Mouse (Mus musculus): ENCODE measurements around the gene Fads6. TPM values are rescaled to one million over a fixed set of nuclear protein-coding genes. Genes with fewer than 3 reads are reported as not detected.

Gene Fads6
- total RNA-seq (2021): 1 to 10 TPM; 2.9 to 3.6 TPM
- long read RNA-seq, experiment 1: 0 reads
- long read RNA-seq, experiment 2: 0 reads

DNA sequence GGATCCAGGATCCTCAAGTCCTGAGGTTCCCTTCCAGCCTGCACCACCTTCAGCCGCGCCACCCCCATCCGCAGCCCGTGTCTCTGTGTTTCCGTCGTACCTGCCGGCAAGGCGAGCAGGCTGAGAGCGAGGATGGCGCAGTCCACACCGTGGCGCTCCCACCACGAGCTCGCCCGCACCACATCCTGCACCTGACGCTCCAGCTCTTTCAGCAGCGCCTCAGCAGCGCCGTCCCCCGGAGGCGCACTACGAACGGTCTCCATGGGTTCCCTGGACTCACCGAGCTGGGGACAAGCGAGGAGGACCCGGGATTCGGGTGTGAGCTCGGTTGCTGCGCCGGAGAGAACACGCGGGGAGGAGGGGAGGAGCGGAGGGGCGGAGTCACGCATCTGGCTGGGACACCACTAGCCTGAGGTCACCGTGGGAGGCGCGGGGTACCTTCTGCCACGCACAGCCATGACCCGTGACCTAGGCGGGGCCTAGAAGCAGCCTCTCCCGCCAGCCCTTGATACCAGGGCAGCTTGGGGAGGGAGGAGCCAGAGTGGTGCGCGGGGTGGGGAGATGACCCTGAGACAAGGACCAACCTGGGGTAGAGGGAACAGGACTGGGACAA is at the start of gene Fads6:
Gene Fads6 (minus strand): TSS at position 450 of the 613 bp plus-strand sequence.
- peak; percentile 53 for DNase-seq

DNA sequence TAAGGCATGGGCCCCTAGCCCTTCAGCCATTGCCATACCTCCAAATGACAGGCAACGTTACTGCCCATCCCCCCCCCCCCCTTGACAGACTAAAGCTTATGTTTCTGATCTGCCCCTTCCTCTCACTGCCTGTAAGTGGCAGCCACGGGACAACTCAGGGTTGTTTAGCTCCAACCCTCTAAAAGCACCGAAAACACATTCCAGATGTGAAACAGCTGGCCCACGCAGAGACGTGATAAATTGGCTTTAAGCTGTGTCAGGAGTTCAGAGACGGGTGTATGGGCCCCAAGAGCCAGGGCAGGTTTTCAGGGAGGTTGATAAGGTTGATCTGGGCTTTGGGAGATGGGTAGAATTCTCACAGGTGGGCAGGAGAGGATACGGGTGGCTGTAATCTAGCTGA is 48.1 kb upstream of the Fads6 start:
- no peak for DNase-seq

DNA sequence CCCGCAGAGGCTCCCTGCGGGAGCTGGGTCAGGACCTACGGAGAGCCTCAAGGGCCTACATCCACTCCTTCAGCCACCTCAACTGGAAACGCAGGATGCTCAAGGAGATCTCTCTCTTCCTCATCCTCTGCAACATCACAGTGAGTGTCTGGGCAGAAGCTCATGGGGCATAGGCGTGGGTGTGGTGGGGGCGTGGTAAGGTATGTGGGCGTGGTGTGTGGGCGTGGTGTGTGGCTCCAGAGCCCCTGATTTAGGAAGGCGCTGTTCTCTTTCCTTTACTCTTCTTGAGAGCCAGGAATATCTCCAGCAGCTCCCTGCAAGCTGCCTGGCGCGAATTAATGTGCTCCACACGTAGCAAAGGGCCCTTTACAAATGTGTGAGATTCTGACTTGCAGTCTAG is 47.5 kb upstream of the Fads6 start:
- DNase-seq: no peak

DNA sequence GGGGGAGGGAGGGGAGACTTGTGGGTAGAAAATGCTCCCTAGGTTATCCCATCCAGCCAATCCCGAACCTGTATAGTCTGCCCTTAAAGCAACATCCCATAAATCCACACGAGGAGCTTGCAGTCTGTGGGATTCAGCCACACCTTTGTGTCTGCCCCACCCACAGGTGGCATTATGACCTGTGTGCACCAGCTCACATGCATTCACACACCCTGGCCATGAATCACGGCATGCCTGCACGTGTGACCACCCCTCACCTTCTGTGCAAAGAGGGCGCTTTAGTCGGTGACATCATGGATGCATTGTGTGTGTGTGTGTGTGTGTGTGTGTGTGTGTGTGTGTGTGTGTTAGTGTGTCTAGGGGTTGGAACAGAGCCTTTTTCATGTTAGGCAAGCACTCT is 44.4 kb upstream of the Fads6 start:
- DNase-seq: no peak

DNA sequence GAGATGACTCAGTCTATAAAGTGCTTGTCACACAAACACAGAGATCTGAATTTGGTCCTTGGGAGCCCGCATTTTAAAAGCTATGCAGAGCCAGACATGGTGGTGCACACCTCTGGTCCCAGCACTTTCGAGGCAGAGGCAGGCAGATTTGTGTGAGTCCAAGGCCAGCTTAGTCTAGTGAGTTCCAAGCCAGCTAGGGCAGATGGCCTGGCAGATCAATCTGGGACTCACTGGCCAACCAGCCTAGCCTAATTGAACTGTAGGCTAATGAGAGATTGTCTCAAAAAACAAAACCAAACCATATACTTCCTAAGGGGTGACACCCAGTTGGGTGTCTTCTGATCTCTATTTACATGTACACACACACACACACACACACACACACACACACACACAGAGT is 43.8 kb upstream of the Fads6 start:
- no peak for DNase-seq

DNA sequence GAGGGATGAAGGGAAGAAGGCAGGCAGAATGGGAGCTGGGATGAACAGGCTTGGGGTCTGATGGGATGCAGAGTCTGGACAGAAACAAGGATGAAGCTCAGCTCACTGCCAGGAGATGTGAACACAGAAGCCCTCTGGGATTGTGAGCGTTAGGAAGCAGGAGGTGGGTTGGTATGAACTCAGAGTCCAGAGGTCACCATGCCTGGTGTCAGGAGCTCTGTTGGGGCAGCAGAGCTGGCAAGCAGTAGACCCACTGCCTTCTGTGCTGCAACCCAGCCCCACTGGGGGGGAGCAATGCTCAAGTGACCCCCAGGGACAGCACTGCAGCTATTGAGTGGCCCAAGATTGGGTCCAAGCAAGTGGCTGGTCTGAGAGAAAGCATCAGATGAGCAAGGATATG is 40.4 kb upstream of the Fads6 start:
- no peak for DNase-seq

DNA sequence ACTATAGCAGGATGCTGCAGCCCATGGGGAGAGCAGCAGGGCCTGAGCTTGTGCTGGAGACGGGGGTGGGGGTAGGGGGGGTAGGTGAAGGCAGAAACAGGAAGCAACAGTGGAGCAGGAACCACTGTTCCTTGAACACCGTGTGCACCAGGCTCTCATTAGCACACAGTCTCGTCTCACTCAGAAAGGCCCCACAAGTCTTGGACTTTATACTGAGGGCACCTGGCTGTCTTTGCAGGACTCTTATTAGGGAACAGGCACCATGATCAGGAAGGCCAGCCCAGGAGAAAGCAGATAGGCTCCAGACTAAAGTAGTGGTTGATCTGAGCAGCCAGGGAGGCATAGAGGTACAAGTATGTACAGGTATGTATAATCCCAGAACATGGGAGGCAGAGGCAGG is 39.9 kb upstream of the Fads6 start:
- DNase-seq: no peak

DNA sequence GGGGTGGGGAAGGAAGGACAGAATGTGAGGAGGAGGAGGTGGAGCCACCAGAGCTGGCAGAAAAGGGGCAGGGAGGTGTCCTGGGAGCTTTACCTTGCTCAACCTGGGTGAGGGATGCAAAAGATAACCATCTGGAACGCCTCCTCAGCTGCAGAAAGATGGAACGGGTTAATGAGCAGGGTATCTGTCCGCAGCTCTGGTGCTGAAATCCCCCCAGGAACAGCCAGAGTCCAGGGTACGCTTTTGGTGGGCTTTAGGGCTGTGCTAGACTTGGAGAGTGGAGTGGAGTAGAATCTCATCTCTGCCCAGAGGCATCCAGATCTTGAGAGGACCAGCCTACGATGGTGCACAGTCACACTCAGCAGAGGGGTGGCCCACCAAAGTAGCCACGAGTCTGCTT is 38.7 kb upstream of the Fads6 start:
- DNase-seq: no peak

DNA sequence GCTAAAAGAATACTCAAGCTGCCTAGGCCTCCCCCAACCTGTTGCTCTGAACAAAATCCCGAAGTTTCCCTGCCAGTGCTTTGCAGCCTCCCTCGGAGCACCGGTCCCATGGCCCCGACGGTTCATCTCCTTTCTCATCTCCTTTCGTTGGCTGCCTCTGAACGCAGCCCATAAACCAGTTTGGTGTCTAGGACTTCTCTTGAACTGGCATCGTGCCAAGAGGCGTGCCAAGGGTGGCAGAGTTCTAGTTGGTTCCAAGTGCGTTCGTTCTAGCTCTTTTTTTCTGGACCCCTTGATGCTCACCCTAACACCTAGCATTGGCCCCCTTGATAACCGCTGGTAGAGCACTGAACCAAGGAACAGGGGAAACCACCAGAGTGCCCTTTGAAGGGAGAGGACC is 37.8 kb upstream of the Fads6 start:
- DNase-seq: no peak

DNA sequence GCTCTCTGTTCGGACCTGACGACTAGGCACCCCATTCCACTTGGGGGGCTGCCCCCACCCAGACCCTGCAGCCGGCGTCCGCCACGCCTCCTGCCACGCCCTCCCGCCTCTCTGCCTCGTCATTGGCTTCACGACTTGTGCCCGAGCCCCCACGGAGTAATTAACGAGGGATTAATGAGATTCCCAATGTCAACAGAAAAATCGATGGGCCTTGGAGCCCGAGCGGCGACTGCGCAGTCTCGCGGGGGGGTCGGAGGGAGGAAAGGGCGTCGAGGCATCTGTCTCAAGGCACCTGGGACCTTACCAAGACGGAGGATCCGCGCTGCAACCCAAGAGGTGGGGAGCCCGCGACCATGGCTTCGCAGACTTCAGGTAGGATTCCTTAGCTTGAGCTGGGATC is 37.1 kb upstream of the Fads6 start, which contains the start of gene Otop3:
Gene Otop3 (plus strand): TSS at position 201 of the 400 bp plus-strand sequence.
- DNase-seq: no peak

DNA sequence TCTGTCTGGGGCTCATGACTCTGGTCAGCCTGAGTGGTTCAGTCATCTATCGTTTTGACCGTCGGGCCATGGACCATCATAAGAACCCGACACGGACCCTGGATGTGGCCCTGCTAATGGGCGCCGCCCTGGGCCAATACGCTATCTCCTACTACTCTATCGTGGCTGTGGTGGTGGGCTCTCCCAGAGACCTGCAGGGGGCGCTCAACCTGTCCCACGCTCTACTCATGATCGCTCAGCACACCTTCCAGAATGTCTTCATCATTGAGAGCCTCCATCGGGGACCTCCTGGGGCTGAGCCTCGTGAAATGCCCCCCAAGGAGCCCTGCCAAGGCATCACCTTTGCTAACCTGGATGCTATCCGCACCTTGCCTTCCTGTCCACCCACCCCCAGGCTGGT is 31.9 kb upstream of the Fads6 start:
- no peak for DNase-seq

DNA sequence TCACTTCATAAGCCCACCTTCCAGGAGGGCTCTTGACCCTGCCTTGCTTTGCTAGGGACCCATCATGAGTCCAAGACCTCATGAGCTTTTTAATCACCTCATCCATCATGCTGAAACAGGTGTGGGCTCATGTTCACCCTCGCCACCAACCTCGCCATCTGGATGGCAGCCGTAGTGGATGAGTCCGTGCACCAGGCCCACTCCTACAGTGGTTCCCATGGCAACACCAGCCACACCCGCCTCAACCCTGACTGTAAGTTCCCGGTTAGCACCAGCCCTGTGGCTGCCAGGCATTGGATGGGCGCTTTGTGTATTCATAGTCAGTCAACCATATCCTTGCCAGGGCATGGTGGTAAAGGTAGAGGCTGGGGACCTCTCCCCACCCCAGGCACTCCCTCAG is 29.3 kb upstream of the Fads6 start:
- no peak for DNase-seq

DNA sequence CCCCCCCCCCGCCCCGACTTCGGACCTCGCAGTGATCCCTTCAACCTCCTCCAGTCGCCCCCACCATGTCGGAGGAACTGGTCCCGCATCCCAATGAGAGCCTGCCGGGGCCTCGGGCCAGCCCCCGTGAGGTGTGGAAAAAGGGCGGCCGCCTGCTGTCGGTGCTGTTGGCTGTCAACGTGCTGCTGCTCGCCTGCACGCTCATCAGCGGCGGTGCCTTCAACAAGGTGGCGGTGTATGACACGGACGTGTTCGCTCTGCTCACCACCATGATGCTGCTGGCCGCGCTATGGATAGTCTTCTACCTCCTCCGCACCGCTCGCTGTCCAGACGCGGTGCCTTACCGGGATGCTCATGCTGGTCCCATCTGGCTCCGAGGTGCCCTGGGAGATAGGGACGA is 25.9 kb upstream of the Fads6 start:
- DNase-seq: no peak

DNA sequence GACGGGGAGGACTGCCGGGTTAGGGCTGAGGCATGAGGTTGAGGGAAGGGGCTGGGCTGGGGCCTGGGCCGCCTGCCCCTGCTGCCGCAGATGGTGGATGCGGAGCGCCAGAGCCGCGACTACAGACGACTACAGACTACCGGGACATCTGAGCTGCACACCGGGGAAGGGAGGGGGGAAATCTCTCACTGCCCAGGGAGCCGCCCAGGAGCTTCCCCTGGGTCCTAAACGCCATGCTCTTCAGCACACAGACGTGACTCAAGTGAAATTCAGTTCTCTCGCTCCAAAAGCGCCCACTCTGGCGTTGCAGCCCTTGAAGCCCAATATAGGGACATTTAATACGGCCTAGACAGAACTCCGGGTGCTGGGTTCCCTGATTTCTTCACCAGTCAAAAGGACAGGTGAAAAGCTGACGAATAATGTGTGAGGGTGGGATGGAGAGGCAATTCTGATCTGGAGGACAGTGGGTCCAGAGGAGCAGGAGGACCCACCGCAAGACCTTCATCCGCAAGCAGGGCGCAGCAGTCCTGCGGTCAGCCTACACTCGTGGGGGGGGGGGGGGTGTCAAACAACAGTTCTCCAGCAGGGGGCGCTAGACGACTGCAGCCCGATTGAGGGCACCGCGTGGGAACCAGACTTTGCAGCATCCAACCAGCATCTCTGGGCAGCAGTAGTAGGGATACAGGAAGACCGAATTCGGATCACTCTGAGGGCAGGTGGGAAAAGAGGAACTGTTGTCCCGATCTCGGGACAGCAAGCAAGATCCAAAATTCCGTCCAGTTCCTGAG is 24.6 kb upstream of the Fads6 start, which contains the start of gene Ush1g:
Gene Ush1g (minus strand): TSS at position 136 of the 788 bp plus-strand sequence.
- no peak for DNase-seq

DNA sequence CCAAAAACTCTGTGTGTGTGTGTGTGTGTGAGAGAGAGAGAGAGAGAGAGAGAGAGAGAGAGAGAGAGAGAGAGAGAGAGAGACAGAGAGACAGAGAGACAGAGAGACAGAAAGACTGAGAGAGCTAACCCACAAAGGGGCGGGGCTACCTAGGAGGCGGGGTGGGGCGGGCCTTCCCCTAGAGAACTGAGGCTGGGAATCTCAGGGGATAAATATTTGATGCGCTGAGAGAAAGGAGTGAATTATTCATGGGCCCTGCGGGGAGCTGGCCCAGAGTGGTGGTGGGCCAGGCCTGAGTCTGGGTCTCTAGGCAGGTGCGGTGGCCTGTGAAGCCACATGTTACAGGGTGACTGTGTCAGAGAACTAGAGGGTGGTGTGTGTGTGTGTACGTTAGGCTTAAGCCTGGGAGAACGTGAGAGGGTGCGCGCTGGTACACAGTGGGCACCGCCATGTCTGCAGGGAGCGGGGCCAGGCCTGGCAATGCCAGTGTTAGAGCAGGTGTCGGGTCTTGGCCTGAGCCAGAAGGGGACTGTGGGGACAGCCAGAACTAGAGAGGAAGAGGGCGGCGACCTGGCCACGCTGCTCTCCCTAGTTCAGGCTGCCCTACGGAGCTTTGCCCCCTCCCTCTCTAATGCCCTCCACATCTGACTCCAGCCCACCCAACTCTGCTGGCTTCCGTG is 22.4 kb upstream of the Fads6 start:
- peak; percentile 59 for DNase-seq

DNA sequence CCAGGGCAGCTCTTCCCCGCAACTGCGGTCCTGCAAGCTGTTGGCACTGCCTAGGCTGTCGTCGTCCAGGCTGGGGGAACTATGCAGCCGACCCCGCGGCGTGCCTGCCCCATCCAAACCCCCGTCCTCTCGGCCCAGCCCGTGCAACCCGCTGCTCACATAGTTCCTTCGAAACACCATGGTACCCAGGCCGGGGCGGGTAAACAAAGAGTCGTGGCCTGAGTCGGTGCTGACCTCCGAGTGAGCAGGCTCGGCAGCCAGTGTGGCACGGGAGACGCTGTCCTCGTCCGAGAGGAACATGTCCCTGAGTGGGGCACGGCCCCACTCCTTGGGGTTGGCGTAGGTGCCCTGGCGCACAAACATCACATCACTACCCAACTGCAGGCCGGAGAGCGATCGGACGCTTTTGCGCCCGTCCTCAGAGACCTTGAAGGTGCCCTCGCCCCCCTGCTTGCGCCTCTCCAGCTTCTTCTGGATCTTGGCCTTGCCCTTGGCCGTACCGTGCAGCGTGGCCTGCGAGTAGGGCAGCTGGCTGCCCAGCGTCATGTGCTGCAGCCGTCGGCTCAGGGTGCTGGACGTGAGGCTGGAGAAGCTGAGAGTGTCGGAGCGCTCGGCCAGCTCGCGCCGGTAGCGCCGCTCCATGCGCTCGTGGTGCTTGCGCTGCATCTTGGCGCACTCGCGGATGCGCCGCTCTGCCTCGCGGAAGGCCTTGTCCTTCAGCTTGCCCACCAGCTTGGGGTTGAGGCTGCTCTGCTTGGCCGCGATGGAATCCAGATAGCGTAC is 21.0 kb upstream of the Fads6 start:
- DNase-seq: no peak

DNA sequence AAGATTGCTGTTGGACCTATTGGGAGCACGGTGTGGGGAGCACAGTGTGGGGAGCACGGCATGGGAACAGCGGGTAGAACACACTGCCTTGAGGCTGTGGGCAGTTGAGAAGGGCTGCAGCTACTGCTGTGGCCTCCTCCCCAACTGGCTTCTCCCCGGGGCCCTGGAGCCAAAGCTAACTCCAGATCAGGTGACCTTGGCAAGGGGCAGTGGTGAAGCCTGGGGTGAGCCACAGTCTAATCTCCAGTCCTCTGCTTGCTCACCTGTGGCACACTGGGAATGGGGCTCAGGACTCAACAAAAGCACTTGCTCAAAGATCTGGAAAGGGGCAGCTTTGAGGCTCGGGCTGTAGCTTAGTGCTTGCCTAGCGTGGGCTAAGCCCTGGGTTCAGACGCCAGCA is 19.7 kb upstream of the Fads6 start:
- no peak for DNase-seq

DNA sequence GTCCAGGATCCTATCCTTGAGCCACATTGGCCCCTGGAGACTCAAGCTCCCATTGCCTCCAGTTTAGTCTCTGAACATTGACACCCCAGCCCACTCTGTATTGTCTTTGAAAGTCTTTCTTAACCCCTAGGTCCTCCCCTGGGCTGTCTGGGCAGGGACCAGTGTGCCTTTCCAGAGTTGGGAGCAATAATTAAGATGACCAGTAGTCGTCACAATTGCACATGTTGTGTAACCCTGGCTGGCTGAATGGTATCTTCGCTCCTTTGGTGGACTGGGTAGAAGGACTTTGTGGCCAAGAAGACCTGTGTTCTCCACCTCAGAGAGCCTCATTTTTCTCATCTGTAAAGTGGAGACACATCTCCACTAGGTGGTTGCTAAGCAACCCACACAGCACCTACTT is 16.8 kb upstream of the Fads6 start:
- no peak for DNase-seq

DNA sequence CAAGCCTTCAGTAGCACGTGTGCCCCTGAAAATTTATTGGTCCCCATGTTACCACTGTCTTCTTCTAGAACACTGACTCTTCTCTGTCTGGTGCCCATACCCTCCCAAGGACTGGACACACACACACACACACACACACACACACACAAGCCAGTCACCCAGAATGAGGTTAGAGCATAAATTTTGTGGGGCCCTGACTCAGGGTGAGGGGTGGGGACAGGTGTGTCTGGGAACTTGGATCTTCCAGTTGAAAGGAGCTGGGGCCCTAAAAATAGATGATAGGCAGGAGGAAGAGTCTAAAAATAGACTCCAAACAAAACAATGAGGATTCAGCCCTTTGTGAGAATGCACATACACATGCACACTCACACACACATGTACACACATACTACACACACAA is 11.3 kb upstream of the Fads6 start:
- DNase-seq: no peak

DNA sequence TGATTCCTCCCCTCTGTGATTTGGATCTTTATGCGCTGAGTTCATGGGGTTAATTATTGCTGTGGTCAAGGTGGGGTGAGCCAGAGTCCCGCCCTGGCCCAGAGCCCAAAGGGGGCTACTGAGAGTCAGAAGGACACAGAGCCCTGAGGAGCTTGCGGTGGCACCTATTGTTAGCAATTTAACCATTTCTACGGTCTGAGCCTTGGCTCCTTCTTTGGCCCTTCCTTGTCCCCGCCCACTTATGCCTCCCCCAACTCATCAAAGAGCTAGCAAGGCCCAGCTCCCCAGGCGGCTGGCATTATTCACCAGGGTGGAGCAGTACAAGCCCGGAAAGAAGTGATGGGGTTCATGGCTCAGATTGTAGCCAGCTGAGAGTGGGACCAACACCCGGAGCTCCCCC is 9.4 kb upstream of the Fads6 start, which contains the start of gene Otop2:
Gene Otop2 (plus strand): TSS at position 301 of the 400 bp plus-strand sequence.
- DNase-seq: no peak

DNA sequence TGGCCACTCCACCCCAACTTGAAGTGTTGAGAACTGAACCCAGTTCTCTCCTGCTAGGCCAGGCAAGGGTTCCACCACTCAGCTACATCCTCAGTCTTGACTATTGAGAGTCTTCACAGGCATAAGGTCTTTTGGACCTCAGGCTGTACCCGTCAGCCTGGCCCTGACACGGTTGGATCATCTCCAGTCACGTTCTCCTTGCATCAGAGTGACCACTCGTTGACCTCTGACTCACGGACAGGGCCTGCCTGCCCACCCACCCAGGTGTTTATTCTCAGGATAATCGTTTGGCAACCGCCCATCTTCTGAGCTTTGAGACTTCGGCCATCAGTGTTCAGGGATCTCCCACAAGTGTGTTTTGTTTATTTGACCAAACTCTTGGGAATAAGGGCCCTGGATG is 5.7 kb upstream of the Fads6 start:
- no peak for DNase-seq

DNA sequence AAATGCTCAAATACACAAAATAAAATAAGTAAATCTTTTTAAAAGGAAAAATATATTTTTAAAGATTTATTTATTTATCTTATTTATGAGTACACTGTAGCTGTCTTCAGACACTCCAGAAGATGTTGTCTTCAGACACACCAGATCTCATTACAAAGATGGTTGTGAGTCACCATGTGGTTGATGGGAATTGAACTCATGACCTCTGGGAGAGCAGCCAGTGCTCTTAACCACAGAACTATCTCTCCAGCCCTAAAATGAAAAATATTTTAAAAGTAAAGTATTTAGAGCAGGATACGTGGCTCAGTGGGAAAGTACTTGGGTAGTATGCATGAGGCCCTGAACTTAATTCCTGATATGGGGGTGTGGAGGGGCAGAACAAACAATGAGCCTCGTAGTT is 3.9 kb upstream of the Fads6 start:
- no peak for DNase-seq
